Mouse (Mus musculus): Measurements from ENCODE around the gene Btbd9. TPM values are rescaled to one million over a fixed set of nuclear protein-coding genes. Genes with fewer than 3 reads are reported as not detected.

Btbd9 gene
- polyA plus RNA-seq, 1 experiment from 2014 or later, result 41.1 TPM

- no peaks in the 10 kb centered on the region for H3K4me1 ChIP-seq (ENCODE audit: control insufficient read depth, insufficient read depth, low read length)
- ATAC-seq (ENCODE audit: insufficient number of reproducible peaks, low FRiP score, low TSS enrichment, low read depth) (no peak), DNase-seq (ENCODE audit: low spot score) (no peak)
- WGBS, result 76% methylated on average over 4 of the region's 4 CpGs
- no peak overlapping the region for H3K9ac ChIP-seq (ENCODE audit: low read length)
- no peaks in the 10 kb centered on the region for H3K27me3 ChIP-seq (ENCODE audit: control insufficient read depth, insufficient read depth, low read length)
- no peak overlapping the region for H3K4me2 ChIP-seq (ENCODE audit: low read depth, severe bottlenecking)
- no peaks in the 10 kb centered on the region for H3K36me3 ChIP-seq (ENCODE audit: control insufficient read depth, insufficient read depth, low read length)
- H3K9me3 ChIP-seq (ENCODE audit: control insufficient read depth, low read length), result no peaks in the 10 kb centered on the region
- no peak overlapping the region for H3K27ac ChIP-seq (replicated peaks; ENCODE audit: low read depth, low read length)
- H3K4me3 ChIP-seq (ENCODE audit: low read depth, low read length), result no peak overlapping the region
Measured at GRCm38 (mm10) chr17:30485067-30485854, 91.0 kb downstream of the Btbd9 start.

GRCm38 (mm10) chr17:30484446-30485066 lies 91.7 kb downstream of the Btbd9 start:
- H3K27ac ChIP-seq (replicated peaks; ENCODE audit: low read depth, low read length), result no peak overlapping the region
- ATAC-seq (ENCODE audit: insufficient number of reproducible peaks, low FRiP score, low TSS enrichment, low read depth), result no peak
- no peak for DNase-seq (ENCODE audit: low spot score)
- no peak overlapping the region for H3K4me2 ChIP-seq (ENCODE audit: low read depth, severe bottlenecking)
- no peaks in the 10 kb centered on the region for H3K36me3 ChIP-seq (ENCODE audit: control insufficient read depth, insufficient read depth, low read length)
- no peak overlapping the region for H3K9ac ChIP-seq (ENCODE audit: low read length)
- no peaks in the 10 kb centered on the region for H3K4me1 ChIP-seq (ENCODE audit: control insufficient read depth, insufficient read depth, low read length)
- no peak overlapping the region for H3K4me3 ChIP-seq (ENCODE audit: low read depth, low read length)
- WGBS, result 88% methylated on average over 1 of the region's 1 CpGs
- no peaks in the 10 kb centered on the region for H3K27me3 ChIP-seq (ENCODE audit: control insufficient read depth, insufficient read depth, low read length)
- no peaks in the 10 kb centered on the region for H3K9me3 ChIP-seq (ENCODE audit: control insufficient read depth, low read length)

GRCm38 (mm10) chr17:30481766-30482165 lies 94.5 kb downstream of the Btbd9 start:
- H3K9ac ChIP-seq (ENCODE audit: low read length), result no peak overlapping the region
- H3K27me3 ChIP-seq (ENCODE audit: control insufficient read depth, insufficient read depth, low read length), result no peaks in the 10 kb centered on the region
- no peak overlapping the region for H3K27ac ChIP-seq (replicated peaks; ENCODE audit: low read depth, low read length)
- WGBS, result 90% methylated on average over 6 of the region's 6 CpGs
- no peak overlapping the region for H3K4me3 ChIP-seq (ENCODE audit: low read depth, low read length)
- H3K36me3 ChIP-seq (ENCODE audit: control insufficient read depth, insufficient read depth, low read length), result no peaks in the 10 kb centered on the region
- no peaks in the 10 kb centered on the region for H3K9me3 ChIP-seq (ENCODE audit: control insufficient read depth, low read length)
- DNase-seq (ENCODE audit: low spot score), result no peak
- H3K4me2 ChIP-seq (ENCODE audit: low read depth, severe bottlenecking), result no peak overlapping the region
- H3K4me1 ChIP-seq (ENCODE audit: control insufficient read depth, insufficient read depth, low read length), result no peaks in the 10 kb centered on the region
- no peak for ATAC-seq (ENCODE audit: insufficient number of reproducible peaks, low FRiP score, low TSS enrichment, low read depth)

- ATAC-seq (ENCODE audit: insufficient number of reproducible peaks, low FRiP score, low TSS enrichment, low read depth) (no peak), DNase-seq (ENCODE audit: low spot score) (no peak)
- H3K4me1 ChIP-seq (ENCODE audit: control insufficient read depth, insufficient read depth, low read length), result no peaks in the 10 kb centered on the region
- H3K4me3 ChIP-seq (ENCODE audit: low read depth, low read length), result no peak overlapping the region
- no peaks in the 10 kb centered on the region for H3K27me3 ChIP-seq (ENCODE audit: control insufficient read depth, insufficient read depth, low read length)
- no peaks in the 10 kb centered on the region for H3K36me3 ChIP-seq (ENCODE audit: control insufficient read depth, insufficient read depth, low read length)
- 94% methylated on average over 10 of the region's 10 CpGs for WGBS
- H3K4me2 ChIP-seq (ENCODE audit: low read depth, severe bottlenecking), result no peak overlapping the region
- no peak overlapping the region for H3K9ac ChIP-seq (ENCODE audit: low read length)
- no peaks in the 10 kb centered on the region for H3K9me3 ChIP-seq (ENCODE audit: control insufficient read depth, low read length)
- H3K27ac ChIP-seq (replicated peaks; ENCODE audit: low read depth, low read length), result no peak overlapping the region
Measured at GRCm38 (mm10) chr17:30481341-30481740, 94.9 kb downstream of the Btbd9 start.

GRCm38 (mm10) chr17:30480381-30480780 lies 95.9 kb downstream of the Btbd9 start:
- no peaks in the 10 kb centered on the region for H3K4me1 ChIP-seq (ENCODE audit: control insufficient read depth, insufficient read depth, low read length)
- no peak overlapping the region for H3K4me2 ChIP-seq (ENCODE audit: low read depth, severe bottlenecking)
- H3K36me3 ChIP-seq (ENCODE audit: control insufficient read depth, insufficient read depth, low read length), result no peaks in the 10 kb centered on the region
- DNase-seq (ENCODE audit: low spot score) (no peak), ATAC-seq (ENCODE audit: insufficient number of reproducible peaks, low FRiP score, low TSS enrichment, low read depth) (no peak)
- H3K27ac ChIP-seq (replicated peaks; ENCODE audit: low read depth, low read length), result no peak overlapping the region
- H3K9me3 ChIP-seq (ENCODE audit: control insufficient read depth, low read length), result no peaks in the 10 kb centered on the region
- no peaks in the 10 kb centered on the region for H3K27me3 ChIP-seq (ENCODE audit: control insufficient read depth, insufficient read depth, low read length)
- no peak overlapping the region for H3K4me3 ChIP-seq (ENCODE audit: low read depth, low read length)
- H3K9ac ChIP-seq (ENCODE audit: low read length), result no peak overlapping the region
- WGBS, result 83% methylated on average over 8 of the region's 8 CpGs

- ATAC-seq (ENCODE audit: insufficient number of reproducible peaks, low FRiP score, low TSS enrichment, low read depth), result no peak
- no peaks in the 10 kb centered on the region for H3K27me3 ChIP-seq (ENCODE audit: control insufficient read depth, insufficient read depth, low read length)
- H3K4me1 ChIP-seq (ENCODE audit: control insufficient read depth, insufficient read depth, low read length), result no peaks in the 10 kb centered on the region
- no peak overlapping the region for H3K27ac ChIP-seq (replicated peaks; ENCODE audit: low read depth, low read length)
- H3K4me2 ChIP-seq (ENCODE audit: low read depth, severe bottlenecking), result no peak overlapping the region
- no peak overlapping the region for H3K9ac ChIP-seq (ENCODE audit: low read length)
- no peak for DNase-seq (ENCODE audit: low spot score)
- WGBS, result 83% methylated on average over 9 of the region's 9 CpGs
- H3K9me3 ChIP-seq (ENCODE audit: control insufficient read depth, low read length), result no peaks in the 10 kb centered on the region
- H3K36me3 ChIP-seq (ENCODE audit: control insufficient read depth, insufficient read depth, low read length), result no peaks in the 10 kb centered on the region
- no peak overlapping the region for H3K4me3 ChIP-seq (ENCODE audit: low read depth, low read length)
Measured at GRCm38 (mm10) chr17:30478181-30478580, 98.1 kb downstream of the Btbd9 start.

- H3K4me1 ChIP-seq (ENCODE audit: control insufficient read depth, insufficient read depth, low read length), result peaks cover 4% of the 10 kb centered on the region
- DNase-seq (ENCODE audit: low spot score) (no peak), ATAC-seq (ENCODE audit: insufficient number of reproducible peaks, low FRiP score, low TSS enrichment, low read depth) (no peak)
- no peaks in the 10 kb centered on the region for H3K9me3 ChIP-seq (ENCODE audit: control insufficient read depth, low read length)
- H3K36me3 ChIP-seq (ENCODE audit: control insufficient read depth, insufficient read depth, low read length), result no peaks in the 10 kb centered on the region
- no peaks in the 10 kb centered on the region for H3K27me3 ChIP-seq (ENCODE audit: control insufficient read depth, insufficient read depth, low read length)
- no peak overlapping the region for H3K4me3 ChIP-seq (ENCODE audit: low read depth, low read length)
- H3K9ac ChIP-seq (ENCODE audit: low read length), result no peak overlapping the region
- H3K4me2 ChIP-seq (ENCODE audit: low read depth, severe bottlenecking), result no peak overlapping the region
- WGBS, result 67% methylated on average over 2 of the region's 2 CpGs
- H3K27ac ChIP-seq (replicated peaks; ENCODE audit: low read depth, low read length), result no peak overlapping the region
Measured at GRCm38 (mm10) chr17:30474561-30474960, 101.7 kb downstream of the Btbd9 start.

- DNase-seq (ENCODE audit: low spot score) (no peak), ATAC-seq (ENCODE audit: insufficient number of reproducible peaks, low FRiP score, low TSS enrichment, low read depth) (no peak)
- Histone ChIP-seq H3K36me3 (ENCODE audit: control insufficient read depth, insufficient read depth, low read length) (no peaks in the 10 kb centered on the region), H3K27ac (replicated peaks; ENCODE audit: low read depth, low read length) (no peak overlapping the region), H3K4me3 (ENCODE audit: low read depth, low read length) (no peak overlapping the region), H3K27me3 (ENCODE audit: control insufficient read depth, insufficient read depth, low read length) (no peaks in the 10 kb centered on the region), H3K9ac (ENCODE audit: low read length) (no peak overlapping the region), H3K4me1 (ENCODE audit: control insufficient read depth, insufficient read depth, low read length) (peaks cover 7% of the 10 kb centered on the region), H3K4me2 (ENCODE audit: low read depth, severe bottlenecking) (no peak overlapping the region), H3K9me3 (ENCODE audit: control insufficient read depth, low read length) (no peaks in the 10 kb centered on the region)
- WGBS, result 89% methylated on average over 10 of the region's 10 CpGs
Measured at GRCm38 (mm10) chr17:30472776-30473175, 103.5 kb downstream of the Btbd9 start.
